Comparison of ENCODE assay signal across 8 mouse cellular contexts in the genomic region with DNA sequence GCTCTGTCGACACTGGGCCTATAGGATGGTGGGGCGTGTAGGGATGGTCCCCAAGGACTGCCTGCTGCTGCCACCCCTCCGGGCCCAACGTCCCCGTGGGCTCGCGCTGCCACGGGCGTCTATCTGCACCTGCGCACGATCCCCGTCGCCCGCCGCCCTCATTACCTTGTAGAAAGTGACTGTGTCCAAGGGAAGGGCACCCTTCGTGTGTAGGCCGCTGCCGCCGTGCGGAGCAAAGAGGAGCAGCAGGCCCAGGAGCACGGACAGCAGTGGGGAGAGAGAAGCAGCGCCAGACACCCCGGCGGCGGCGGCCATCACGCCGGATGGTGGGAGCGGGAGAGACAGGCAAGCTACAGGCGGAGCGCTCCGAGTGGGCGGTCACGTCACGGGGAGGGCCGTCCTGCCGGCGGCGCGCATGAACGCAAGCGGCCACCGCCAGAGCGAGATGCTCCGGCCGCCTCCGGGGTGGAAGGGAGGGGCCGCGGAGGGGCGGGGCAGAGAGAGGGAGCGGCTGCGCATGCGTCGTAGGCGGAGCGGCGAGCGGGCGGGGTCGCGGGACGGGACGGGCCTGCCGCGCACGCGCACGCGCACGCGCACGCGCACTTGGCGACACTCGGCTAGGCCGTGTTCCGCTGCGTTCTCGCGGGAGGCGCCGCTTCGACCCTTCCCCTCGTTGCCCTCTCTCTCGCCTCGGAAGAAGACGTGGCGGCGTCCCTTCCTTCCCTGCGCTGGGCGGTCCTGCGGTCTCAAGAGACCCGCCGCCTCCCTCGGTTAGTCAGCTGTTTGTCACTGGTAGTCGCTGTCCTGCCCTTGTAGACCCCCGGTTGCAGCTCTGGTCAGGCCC. TPM values are rescaled to one million over a fixed set of nuclear protein-coding genes. Genes with fewer than 3 reads are reported as not detected.
DNase-seq lines count a peak whose midpoint lies in the region; ATAC-seq and TF ChIP-seq lines count a peak whose summit lies in the region.

Erp29 (minus strand) TSS at position 481 of the 844 bp plus-strand sequence.

- H3K27me3 ChIP-seq in embryonic facial prominence, embryonic 13.5 days: no peaks in the 10 kb centered on the region
- no peaks in the 10 kb centered on the region for H3K27me3 ChIP-seq in heart, adult 2 months (ENCODE audit: control insufficient read depth, insufficient read depth, low read length)
- no peaks in the 10 kb centered on the region for H3K27me3 ChIP-seq in limb, embryonic 13.5 days
- H3K27me3 ChIP-seq in midbrain, embryonic 16.5 days (ENCODE audit: control insufficient read depth, insufficient read depth, low read depth, low read length): no peaks in the 10 kb centered on the region

- intact Hi-C loops in heart, adult 2 months (cut with DNase I): no loop called here

- peak; percentile 94 for DNase-seq in 3134 (ENCODE audit: extremely low read depth, insufficient read length, low spot score)
- DNase-seq in adrenal gland, postnatal 36 days: peak; percentile 99 to 100
- DNase-seq in heart, adult 2 months: peak; percentile 99 to 100
- DNase-seq in kidney, adult 8-10 months: peak; percentile 96 to 97
- peak; percentile 99 for DNase-seq in spleen, postnatal 10 days (ENCODE audit: low spot score in 2 of 2)

- peaks cover 28% of the 10 kb centered on the region for H3K4me1 ChIP-seq in embryonic facial prominence, embryonic 13.5 days
- peaks cover 10% of the 10 kb centered on the region for H3K4me1 ChIP-seq in heart, adult 2 months (ENCODE audit: control insufficient read depth, insufficient read depth, low read length)
- peaks cover 28% of the 10 kb centered on the region for H3K4me1 ChIP-seq in limb, embryonic 13.5 days
- peaks cover 11% of the 10 kb centered on the region for H3K4me1 ChIP-seq in midbrain, embryonic 16.5 days (ENCODE audit: control insufficient read depth, insufficient read depth, low read length)

- peak within 1 kb of the TSS; percentile 88 for H3K4me2 ChIP-seq in embryonic facial prominence, embryonic 13.5 days
- peak within 1 kb of the TSS; percentile 91 for H3K4me2 ChIP-seq in limb, embryonic 13.5 days (replicated peaks)
- peak within 1 kb of the TSS; percentile 81 for H3K4me2 ChIP-seq in midbrain, embryonic 16.5 days (ENCODE audit: low read length)

- ATAC-seq in embryonic facial prominence, embryonic 13.5 days (ENCODE audit: insufficient number of reproducible peaks, insufficient read depth, low FRiP score, low TSS enrichment, low read depth): peak; percentile 84
- peak; percentile 95 for ATAC-seq in limb, embryonic 13.5 days (ENCODE audit: low FRiP score, low read depth)
- peak; percentile 93 for ATAC-seq in midbrain, embryonic 16.5 days

- H3K9me3 ChIP-seq in embryonic facial prominence, embryonic 13.5 days: no peaks in the 10 kb centered on the region
- no peaks in the 10 kb centered on the region for H3K9me3 ChIP-seq in limb, embryonic 13.5 days
- no peaks in the 10 kb centered on the region for H3K9me3 ChIP-seq in midbrain, embryonic 16.5 days (replicated peaks; ENCODE audit: control insufficient read depth, low read length, poor library complexity, severe bottlenecking)

- peaks cover 27% of the 10 kb centered on the region for H3K36me3 ChIP-seq in embryonic facial prominence, embryonic 13.5 days
- H3K36me3 ChIP-seq in heart, adult 2 months (ENCODE audit: control insufficient read depth, insufficient read depth, low read length): no peaks in the 10 kb centered on the region
- H3K36me3 ChIP-seq in limb, embryonic 13.5 days: peaks cover 28% of the 10 kb centered on the region
- peaks cover 8% of the 10 kb centered on the region for H3K36me3 ChIP-seq in midbrain, embryonic 16.5 days (ENCODE audit: control insufficient read depth, insufficient read depth, low read length)

- under 1% methylated on average over 58 of the region's 97 CpGs for WGBS in embryonic facial prominence, embryonic 13.5 days
- under 1% methylated on average over 79 of the region's 97 CpGs for WGBS in heart, adult 2 months
- under 1% methylated on average over 90 of the region's 97 CpGs for WGBS in limb, embryonic 13.5 days
- WGBS in midbrain, embryonic 16.5 days: under 1% methylated on average over 81 of the region's 97 CpGs

- H3K79me2 ChIP-seq in heart, adult 2 months (replicated peaks; ENCODE audit: control insufficient read depth, insufficient read depth, low read length): no peaks in the 10 kb centered on the region

- peak within 1 kb of the TSS; percentile 93 for H3K27ac ChIP-seq in embryonic facial prominence, embryonic 13.5 days
- H3K27ac ChIP-seq in heart, adult 2 months: peak within 1 kb of the TSS; percentile 98
- peak within 1 kb of the TSS; percentile 93 for H3K27ac ChIP-seq in limb, embryonic 13.5 days
- peak within 1 kb of the TSS; percentile 94 for H3K27ac ChIP-seq in midbrain, embryonic 16.5 days (ENCODE audit: low read length)

- TF ChIP-seq CTCF in heart, adult 2 months (IDR thresholded peaks at IDR 0.05): peak; percentile 43

- peak; percentile 95 for TF ChIP-seq POLR2A in heart, adult 2 months (IDR thresholded peaks at IDR 0.05; ENCODE audit: insufficient read depth, low read depth, low read length)

- TF ChIP-seq EP300 in heart, adult 2 months (IDR thresholded peaks at IDR 0.05; ENCODE audit: insufficient read depth, low read depth, low read length): 0 out of 2 replicates have a peak, but pooled peaks have one; percentile 53

- peak within 1 kb of the TSS; percentile 97 for H3K4me3 ChIP-seq in embryonic facial prominence, embryonic 13.5 days
- H3K4me3 ChIP-seq in heart, adult 2 months: peak within 1 kb of the TSS; percentile 92
- peak within 1 kb of the TSS; percentile 95 for H3K4me3 ChIP-seq in limb, embryonic 13.5 days
- H3K4me3 ChIP-seq in midbrain, embryonic 16.5 days (ENCODE audit: low read depth, low read length): peak within 1 kb of the TSS; percentile 81

- peak within 1 kb of the TSS; percentile 95 for H3K9ac ChIP-seq in embryonic facial prominence, embryonic 13.5 days
- peak within 1 kb of the TSS; percentile 89 for H3K9ac ChIP-seq in heart, adult 2 months (ENCODE audit: low read depth, low read length)
- peak within 1 kb of the TSS; percentile 97 for H3K9ac ChIP-seq in limb, embryonic 13.5 days
- peak within 1 kb of the TSS; percentile 91 for H3K9ac ChIP-seq in midbrain, embryonic 16.5 days (ENCODE audit: low read depth, low read length)

RNA-seq across cellular contexts. Expression of gene Erp29, which starts in this region (rescaled TPM):
- 100 to 1,000 TPM; 117 to 123 TPM for total RNA-seq in adrenal gland, postnatal 36 days (2021)
- 160 TPM in 2 replicates for polyA plus RNA-seq in embryonic facial prominence, embryonic 13.5 days (2015; fragmentation: Nextera tagmentation; extraction: Ambion mirVana)
- 10 to 100 TPM; 67.6 to 73.3 TPM for total RNA-seq in heart, adult 2 months (2021)
- polyA plus RNA-seq in heart, adult 2 months (2012; rRNA removed): 29.4 and 43.4 TPM in 2 replicates
- 158 and 161 TPM in 2 replicates for polyA plus RNA-seq in limb, embryonic 13.5 days (2015; fragmentation: Nextera tagmentation; extraction: Ambion mirVana)
- 174 and 182 TPM in 2 replicates for polyA plus RNA-seq in midbrain, embryonic 16.5 days (2015; fragmentation: Nextera tagmentation; extraction: Ambion mirVana)

Comparison
In these comparisons a context has a peak if more than half of its experiments do, and no peak if none do; other contexts are left out.
1. Peak in every context shown above with its lines: DNase-seq, ATAC-seq, H3K4me3 ChIP-seq and H3K27ac ChIP-seq.